Mouse (Mus musculus): ENCODE measurements at regions not wholly inside any gene's neighbourhood (a gene's known extent, or its start where the extent isn't known, plus 50 kb on each side); places are given as distances from the start of the nearest gene placed in this dataset.
A peak's percentile ranks its signal among the peaks of the same experiment; 100 is the strongest.

DNA sequence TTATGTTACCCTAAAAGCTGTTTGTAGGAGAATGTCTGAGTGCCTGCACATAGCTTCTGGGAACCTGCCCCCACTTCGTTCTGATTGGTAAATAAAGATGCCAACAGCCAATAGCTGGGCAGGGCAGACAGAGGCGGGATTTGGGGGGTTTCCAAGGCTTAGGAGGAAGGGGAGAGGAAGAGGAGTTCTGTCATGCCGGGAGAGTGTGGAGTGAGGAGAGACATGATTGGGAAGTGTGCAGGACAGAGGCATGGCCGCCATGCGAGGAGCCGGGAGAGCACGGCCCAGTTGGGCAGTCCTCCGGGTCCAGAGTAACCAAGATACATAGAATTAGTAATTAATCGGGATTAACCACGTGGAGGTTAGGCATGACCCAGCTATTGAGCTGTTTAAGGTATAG is 202.7 kb upstream of the Irx3 start:
- DNase-seq (ENCODE audit: low spot score in 2 of 2) = no peak

DNA sequence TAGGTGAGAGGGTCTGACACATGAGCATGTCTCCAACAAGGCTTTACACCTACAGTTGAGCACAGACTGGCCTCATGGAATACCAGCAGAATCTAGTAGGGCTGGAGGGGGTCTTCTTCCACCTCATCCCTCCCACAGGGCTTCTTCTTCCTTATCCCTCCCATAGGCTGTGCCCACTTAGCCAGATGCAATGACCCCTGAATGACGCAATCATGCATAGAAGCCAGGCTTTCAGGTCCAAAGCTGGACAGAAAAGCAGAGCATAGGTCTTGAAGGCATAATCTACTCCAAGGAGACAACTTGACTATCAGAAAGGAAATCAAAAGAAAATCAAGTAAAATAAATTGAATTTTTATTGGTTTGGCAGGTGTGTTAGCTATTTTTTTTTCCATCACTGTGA is 198.5 kb upstream of the Irx3 start:
- DNase-seq (ENCODE audit: low spot score in 2 of 2) = no peak

DNA sequence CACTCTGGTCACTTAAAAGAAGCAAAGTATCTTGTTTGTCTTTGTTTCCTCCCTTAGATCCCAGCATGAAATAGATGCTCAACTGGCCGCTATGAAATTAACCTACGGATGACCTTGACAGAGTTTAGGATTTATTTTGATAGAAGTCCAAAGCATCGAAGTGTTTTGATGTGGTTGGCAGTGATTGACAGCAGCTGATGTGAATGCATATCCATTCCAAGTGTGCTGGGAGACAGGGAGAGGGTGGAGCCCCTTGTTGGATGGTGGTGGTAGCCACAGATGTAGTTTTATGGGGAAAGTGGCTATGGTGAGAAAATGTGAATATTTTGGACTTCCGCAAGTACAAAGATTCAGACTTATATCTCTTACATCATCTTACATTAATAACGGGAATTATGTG is 197.8 kb upstream of the Irx3 start:
- no peak for DNase-seq (ENCODE audit: low spot score in 2 of 2)

DNA sequence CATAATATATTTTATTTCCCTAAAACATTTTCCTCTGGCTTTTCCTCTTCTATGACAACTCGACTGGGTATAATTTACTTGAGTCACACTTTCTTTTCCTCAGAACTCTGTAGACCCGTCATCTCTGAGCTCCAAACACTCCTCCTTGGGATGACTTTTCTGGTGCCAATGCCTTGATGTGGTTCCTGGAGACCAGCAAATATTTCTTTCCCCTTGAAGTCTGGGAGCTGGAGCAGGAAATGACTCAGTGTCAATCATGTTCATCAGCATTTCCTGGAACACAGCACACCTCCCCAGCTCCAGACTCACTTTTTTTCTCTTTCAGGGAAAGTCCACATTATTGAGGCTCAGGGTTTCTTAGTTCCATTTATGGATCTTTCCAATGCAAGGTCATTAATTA is 197.3 kb upstream of the Irx3 start:
- no peak for DNase-seq (ENCODE audit: low spot score in 2 of 2)

DNA sequence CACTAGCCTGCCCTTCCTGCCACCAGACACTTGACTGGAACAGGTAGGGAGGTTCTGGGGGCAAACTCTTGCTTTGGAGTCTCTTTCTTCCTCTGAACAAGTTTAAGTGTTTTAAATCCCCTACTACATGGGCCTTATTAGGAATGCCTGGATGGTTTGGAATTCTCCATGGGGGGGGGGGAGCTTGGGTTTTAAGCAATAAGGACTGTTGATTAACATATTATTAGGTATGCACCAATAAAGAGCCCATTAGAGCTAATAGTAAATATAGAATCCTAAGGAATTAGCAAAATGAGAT is 196.0 kb upstream of the Irx3 start:
- DNase-seq (ENCODE audit: low spot score in 2 of 2) = no peak

DNA sequence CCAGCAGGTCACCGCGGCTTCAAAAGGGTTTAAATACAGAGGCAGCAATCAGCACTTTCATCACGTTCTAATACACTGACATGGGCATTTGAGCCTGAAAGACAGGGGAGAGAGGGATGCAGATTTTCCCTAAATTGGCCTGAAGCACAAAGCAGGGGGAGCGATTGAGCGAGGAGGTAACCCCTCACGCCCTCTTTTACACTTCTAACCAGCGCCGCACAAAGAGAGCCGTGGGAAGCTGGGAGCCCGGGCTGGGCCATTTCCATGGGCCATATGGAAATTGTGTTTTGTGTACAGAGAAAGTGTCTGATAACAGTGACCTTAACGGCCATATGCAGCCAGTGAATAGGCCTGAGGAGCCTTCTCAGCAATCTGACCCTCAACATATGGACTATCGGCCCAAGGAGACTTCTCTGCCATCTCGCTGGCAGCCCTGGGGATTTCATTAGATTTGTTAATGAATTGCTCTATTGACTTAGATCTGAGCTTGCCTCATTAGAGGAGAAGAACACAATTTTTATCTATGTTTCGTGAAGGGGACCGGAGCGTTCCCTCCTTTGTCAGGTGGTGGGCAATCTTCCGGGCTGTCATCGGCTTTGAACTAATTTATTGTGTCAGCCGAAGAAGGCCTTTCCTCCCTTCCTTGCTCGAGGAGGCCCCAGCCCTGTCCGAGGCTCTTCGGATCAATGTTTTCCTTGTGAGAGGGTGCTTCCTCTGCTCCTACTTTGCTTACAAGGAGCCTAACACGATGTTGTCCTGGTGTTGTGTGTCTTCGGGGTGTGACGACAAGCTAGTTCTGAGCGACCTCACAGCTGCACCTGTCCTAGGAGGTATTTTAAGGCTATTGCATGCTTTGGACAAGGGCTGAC is 195.4 kb upstream of the Irx3 start:
- DNase-seq (ENCODE audit: low spot score in 2 of 2) = no peak

DNA sequence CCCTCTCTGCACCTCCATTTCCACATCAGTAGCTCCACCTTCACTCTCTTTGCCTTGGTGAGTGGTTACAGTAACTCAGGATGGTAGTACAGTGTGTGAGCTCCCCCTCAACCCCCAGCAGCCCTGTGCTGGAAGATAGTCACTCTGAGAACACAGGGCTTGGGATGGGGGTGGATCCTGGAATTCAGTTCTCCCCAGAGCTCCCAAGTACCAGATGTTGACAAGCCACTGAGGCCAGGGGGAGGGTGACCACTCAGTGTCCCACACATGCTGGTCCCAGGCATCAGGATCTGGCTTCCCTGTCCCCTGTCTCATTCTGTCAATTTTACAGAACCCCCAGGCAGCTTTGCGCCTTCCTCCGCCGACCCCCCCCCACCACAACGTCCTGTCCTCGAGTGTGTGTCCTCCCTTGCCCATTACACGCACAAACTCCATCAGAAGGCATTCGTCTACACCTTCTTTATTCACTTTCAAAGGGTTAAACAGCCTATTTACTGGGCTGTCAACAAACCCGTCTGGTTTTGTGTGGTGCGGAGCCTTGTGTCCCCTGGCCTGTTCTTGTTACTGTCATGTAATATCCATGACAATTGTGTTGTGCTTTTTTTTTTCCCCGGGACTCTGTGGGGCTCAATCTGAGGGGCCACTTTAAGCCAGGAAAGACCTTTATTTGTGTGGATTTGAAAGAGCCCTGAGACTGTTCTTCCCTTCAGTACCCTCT is 194.6 kb upstream of the Irx3 start:
- DNase-seq (ENCODE audit: low spot score in 2 of 2) = no peak

DNA sequence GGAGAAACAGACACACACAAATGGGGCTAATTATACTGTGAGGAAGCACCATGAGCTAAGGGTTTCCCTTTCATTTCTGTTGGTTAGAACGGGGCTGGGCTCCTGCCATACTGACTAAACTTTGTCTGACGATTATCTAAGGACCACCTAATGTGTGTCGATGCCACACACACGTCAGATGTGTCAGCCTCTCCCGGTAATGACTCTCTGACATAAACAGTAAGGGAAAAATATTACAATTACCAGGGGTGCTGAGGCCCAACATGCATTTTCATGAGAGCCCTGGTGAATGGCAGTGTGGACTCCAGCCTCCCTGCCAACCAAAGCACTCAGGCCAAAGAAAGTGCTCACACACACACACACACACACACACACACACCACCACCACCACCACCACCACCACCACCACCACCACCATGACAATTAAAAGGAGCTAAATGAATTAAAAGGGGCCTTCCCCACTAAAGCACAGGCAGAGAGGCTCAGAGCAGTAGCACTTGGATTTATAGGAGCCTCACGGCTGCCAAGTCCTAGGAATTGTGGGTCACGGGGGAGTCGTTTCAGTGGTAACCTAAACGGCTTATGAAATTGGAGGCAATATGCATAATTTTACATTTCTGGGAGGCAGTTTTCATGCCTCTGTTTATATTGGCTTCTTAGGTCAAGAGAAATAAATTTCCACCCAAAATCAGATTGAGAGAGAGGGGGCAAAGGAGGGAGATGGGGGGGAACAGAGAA is 193.7 kb upstream of the Irx3 start:
- DNase-seq (ENCODE audit: low spot score in 2 of 2) = no peak

DNA sequence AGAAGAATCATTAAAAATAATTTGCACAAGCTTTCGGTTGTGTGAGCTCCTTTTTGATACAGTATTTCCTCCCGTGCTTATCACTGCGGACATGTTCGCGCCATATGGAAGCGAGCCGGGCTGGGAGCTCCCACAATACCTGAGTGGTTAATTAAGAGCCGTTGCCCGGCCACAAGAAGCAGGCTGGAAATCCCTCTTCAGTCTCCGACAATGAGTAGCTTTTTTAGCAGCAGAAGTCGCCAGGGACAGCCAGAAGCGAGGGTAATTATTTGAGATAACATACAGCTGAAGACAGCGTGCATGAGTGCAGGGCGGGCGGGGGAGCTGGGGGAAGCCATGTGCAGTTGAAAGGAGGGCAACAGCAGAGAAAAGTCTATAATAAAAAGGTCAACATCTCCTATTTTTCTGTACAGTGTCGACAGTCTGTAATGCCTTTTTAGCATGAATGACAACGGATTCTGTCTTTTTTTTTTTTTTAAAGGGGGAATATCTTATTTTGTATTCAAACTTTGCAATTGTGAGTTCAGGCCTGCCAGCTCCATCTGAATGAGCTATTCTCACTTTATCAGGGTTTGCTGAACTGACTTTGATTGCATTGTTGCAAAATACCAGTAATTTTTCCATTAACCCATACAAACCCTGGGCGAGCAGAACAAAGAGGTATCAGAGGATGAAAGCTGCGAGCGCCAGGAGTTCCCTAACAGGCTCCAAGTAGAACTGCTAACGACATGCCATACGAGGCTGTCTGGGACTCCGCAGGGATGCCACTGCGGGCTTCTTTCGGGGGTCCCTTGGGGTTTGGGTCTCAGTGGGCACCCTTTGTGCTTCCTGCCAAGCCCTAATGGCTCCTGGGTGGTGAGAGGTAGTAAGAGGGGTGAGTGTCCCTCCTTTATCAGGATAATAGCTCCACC is 189.9 kb upstream of the Irx3 start:
- no peak for DNase-seq (ENCODE audit: low spot score in 2 of 2)

DNA sequence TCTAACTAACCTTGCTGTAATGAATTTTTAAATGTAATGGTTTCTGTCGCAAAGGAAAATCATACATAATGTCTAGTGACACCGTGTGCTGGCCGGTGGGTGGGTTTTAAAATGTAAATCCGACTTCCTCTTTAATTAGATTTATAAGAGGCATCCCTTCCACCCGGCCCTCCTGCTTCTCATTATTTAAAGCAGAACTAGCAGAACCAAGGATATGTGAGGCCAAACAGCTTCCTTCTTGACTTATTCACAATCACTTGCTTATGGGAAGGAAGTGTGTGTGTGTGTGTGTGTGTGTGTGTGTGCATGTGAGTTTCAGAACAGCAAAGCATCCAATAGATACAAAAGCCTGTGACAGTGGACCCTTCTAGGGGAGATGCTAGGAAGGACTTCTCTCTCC is 189.1 kb upstream of the Irx3 start:
- DNase-seq (ENCODE audit: low spot score in 2 of 2) = no peak

DNA sequence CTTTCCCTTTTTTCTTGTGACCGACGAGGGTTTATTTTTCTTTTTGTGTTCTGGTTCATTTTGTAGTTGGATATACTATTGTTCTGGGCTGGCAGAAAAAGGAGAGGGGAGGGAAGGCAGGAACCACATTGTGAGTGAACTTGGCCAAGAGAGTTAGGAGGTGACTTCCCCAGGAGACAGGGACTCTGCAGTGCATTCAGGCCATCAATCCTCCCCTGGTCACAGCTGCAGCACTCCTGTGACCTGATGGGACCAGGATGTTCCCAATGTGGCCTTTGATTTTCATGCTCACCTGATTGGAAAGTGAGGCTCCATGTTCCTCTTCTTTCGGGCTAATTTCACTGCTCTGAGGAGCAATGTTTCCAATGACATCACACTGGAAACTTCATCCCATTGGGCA is 188.2 kb upstream of the Irx3 start:
- no peak for DNase-seq (ENCODE audit: low spot score in 2 of 2)

DNA sequence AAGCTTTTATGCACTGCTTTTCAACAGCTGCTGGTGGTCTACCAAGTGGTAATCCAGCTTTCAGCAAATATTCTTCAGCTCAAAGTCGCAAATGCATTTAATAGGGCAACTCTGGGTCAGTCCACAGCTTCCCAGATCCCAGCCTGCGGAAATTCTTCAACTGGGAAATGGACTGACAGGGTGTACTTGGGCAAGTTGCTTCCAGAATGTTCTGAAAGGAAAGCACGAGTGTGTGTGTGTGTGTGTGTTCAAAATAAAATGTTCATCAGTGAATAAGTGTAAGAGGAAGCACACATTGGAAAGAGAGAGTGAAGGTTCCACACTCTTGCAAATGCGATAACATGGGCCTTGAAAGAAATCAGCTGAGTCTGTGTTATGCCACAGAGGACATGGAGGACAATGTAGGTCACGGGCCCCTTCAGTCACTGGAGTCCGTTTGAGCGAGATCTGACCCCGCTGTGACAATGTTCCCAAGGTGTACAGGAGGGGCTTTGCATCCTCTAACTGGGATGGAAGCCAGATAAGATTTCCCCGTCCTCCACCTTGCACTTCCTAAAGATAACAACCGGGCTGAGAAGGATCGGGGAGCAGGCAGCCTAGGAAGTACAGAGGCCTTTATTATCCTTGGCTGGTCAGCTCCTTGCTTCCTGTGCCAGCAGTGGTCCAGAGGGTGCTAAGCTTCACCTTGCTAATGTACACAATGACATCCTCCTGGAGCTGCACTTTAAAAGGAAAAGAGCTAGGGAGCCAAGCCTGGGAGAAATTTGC is 187.2 kb upstream of the Irx3 start:
- DNase-seq (ENCODE audit: low spot score in 2 of 2) = no peak

DNA sequence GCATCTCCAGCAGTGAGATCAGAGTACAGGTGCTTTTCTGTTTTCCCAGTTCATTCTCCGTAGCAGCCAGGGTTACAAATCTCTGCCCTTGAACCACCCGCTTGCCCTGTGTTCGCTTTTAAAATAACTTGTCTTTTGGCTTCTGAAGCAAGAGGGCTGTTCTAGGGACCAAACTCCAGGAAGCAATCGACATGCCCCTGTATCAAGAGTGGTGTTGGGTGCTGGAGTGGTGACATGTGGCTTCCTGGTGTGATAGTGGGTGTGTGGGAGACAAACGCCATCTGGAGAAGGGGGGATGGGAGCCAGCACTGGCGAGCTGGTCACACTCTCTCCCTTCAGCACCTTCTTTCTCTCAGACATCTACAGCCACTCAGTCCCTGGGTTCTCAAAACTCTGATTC is 186.0 kb upstream of the Irx3 start:
- DNase-seq (ENCODE audit: low spot score in 2 of 2) = no peak

DNA sequence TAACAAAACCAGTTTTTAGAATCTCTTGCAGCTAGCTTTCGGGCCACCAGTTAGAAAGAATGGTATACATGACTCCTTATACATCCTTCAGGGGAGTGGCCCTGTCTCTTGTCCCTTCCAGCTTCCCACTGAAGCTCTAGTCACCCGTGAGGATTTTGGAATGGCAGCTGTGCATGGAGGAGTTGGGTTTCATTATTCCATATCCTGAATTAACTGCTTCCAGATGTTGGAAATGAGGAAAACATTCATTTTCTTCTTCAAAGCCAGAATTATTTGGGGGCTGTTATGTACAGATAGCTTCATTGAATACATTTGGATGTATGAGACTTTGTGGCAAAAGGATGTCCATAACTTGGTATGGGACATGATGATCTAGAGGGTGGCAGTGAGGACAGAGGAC is 181.3 kb upstream of the Irx3 start:
- DNase-seq (ENCODE audit: low spot score in 2 of 2) = no peak

DNA sequence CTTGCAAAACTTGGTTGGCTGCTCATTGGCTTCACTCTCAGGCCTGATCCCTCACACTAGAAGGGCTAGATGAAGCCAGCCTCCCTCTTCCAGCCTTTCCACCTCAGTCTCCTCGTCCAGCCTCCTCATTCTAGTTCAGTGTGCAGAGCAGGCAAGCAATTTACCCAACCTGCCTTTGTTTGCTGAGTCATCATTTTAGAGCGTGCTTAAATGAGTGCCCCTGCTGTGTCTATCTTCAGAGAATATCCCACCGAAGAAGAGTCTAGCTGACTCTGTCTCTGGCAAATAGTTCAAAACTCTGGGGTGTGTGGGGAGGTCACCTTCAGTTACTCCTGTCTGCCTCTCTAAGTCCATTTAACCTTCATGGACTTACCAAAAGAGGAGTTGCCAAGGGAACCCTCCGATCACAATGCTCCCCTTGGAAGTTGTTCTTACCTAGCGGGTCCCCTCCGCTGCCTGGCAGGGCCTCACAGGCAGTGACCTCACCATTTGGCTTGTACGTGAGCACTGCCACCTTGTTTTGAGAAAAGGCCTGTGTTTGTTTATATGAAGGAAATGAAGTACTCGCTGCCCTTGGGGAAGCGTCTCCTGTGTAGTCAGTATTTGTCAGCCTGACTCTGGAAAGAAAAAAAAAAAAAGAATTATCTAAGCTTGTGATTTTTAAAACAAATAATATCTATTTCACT is 175.2 kb upstream of the Irx3 start:
- no peak for DNase-seq (ENCODE audit: low spot score in 2 of 2)

DNA sequence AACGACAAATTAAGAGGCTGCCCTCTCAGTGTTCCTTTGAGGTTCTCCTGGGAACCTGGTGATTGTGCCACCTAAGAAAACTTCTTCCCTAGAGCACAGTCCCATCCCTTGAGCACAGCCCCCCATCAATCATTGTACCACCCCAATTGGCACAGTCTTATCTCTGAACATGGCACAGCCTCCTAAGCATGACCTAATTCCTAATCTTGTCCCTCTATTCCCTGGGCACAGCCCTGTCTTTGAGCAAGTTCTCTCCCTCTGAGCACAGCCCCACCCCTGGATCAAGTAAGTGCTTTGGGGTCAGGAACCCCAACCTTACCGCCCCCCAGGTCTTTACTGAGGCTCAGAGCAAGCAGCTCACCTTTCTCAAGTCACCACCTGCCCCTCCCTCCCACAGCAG is 173.6 kb upstream of the Irx3 start:
- DNase-seq (ENCODE audit: low spot score in 2 of 2) = no peak

DNA sequence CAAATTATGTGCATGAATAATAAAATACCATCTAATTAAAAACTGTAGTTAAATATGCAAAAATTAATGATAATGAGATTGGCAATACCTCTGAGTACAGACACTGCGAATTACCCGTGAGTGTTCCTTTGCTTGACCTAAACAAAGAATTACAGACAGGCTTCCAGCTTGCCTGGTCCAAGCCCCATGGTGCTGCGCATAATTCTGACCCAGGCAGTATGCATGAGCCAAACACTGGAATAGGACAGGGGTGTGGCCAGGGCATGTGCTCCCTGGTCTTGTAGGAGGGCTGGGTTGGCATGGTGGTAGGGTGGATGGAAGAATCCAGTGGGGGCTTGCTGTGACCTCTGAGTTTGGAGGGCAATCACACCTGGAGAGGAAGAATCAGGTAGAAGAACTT is 172.8 kb upstream of the Irx3 start:
- DNase-seq (ENCODE audit: low spot score in 2 of 2) = no peak

DNA sequence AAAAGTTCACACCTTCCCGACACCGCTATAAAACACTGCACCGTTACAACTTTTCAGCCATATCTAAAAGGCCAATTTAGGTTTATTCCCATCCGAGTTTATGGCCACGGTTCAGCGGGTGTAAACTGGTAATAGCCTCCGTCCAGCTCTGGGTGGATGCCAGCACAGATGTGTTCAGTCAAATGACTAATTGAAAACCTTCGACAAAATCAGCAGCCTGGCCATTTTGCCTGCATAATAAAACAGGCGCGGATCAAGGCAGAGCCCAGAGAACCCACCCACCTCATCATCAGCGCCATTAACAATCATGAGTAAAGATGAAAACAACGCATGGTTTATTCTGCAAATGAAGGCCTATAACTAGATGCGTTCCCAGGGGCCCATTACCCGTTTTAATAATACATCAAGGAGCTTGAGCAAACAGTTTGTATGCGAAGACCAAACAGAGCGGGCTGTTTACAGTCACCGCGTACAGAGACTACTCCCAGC is 172.1 kb upstream of the Irx3 start:
- DNase-seq (ENCODE audit: low spot score in 2 of 2) = no peak

DNA sequence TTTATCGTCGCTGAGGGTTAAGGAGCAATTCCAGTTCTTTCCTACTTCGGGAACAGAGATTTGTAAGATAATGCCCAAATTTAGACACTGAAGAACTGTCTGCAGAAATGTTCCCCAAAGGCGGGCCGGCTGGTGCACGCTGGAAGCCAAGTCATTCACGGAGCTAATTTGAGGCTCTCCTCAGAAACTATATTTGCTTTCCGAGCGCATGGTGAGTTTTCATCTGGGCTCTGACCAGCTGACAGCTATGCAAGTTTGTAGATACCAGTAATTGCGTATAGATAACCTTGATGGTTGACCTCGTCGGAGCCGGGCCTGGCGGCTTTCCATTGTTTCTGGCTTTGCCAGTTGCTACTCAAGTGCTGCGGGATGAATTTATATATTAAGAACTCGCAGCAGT is 165.5 kb upstream of the Irx3 start:
- DNase-seq (ENCODE audit: low spot score in 2 of 2) = peak in 1 of 2 experiments; percentile 28

DNA sequence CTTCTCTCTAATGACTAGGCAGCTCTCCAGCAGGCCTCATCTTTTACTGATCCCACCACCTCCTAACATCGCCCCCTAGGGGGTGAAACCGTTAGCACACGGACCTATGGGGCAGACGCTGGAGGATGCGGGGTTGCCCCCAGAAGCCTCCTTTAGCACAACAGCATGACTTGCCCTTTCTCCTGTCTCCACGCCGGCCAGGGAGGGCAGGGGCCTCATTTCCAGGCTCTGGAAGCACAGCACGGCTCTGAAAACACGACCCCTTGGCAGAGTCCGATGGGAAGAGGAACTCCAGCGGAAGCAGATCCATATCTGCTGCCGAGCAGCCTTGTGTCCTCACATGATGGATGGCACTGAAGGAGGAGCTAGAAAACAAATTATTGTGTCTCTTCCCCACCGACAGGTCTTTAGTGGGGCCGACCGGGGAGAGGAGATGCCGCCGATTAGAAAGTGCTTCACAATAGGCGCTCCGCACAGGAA is 165.1 kb upstream of the Irx3 start:
- no peak for DNase-seq (ENCODE audit: low spot score in 2 of 2)
